Comparison of ENCODE assay signal across 8 mouse cellular contexts in the genomic region with DNA sequence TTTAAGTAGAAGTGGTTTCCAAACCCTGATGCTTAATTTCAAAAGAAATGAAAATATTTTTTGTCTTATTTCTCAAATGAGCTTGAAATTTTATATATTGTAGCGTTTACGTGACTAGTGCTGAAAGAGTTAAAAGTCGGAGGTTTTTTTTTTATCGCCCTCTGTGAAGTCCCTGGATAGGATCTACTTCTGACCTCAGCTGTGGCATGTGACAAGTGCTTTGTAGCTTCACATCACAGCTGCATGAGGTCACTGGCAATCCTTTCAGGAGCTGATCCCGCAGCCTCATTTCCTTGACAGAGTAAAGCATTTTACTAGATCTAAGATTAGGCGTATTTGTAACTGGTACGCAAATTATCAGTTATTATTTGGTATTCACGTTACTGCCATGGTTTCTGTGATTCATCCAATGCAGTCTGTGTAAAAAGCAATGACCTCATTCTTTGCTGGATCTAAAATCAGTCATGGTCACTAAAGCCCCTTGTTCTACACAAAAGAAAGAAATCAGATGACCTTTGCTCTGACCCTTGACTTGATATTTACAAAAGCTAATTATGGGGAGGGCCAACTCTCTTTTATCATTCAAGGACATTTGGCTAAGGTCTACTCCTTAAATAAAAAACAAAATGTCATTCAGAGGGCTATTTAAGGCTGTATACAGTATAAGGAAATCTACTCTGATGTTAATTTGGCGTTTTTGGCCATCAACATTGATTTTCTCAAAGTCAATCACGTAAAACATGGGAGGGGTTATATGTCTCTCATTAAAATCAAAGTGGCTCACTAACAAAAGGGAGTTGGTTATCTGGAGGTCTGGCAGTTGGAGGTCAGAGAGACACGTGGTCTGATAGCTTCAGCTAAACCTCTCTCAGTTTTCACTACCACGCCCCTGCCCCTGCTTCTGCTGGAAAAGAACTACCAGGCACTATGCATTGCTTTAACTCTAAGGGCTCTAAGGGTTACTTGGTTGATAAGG.
A peak's percentile ranks its signal among the peaks of the same experiment; 100 is the strongest.
DNase-seq lines count a peak whose midpoint lies in the region; ATAC-seq and TF ChIP-seq lines count a peak whose summit lies in the region.

No protein-coding gene starts in this region.

- in situ Hi-C loops in ES-E14 (cut with MboI; ENCODE audit: low sequenced_read_pairs in 2 of 2, unreplicated experiment in 2 of 2): no loop called here

- H3K36me3 ChIP-seq in C2C12 (ENCODE audit: control insufficient read depth, insufficient read depth) (no peaks in the 10 kb centered on the region), ES-E14 (ENCODE audit: control insufficient read depth, insufficient read depth, low read length, poor library complexity, severe bottlenecking) (no peaks in the 10 kb centered on the region)

- peak; percentile 87 for DNase-seq in ES-E14 (ENCODE audit: low read depth, low spot score)
- DNase-seq in forelimb bud, embryonic 11.5 days (ENCODE audit: low read depth, low spot score): peak; percentile 46
- DNase-seq in cerebellum, adult 18-20 months: no peak
- no peak for DNase-seq in spleen, adult 18-20 months
- DNase-seq in urinary bladder, postnatal 4 days (ENCODE audit: low spot score in 2 of 2): no peak

- no peaks in the 10 kb centered on the region for H3K79me3 ChIP-seq in C2C12 (ENCODE audit: low read depth)

- H3K9ac ChIP-seq in ES-E14 (ENCODE audit: insufficient read depth, low read depth, low read length, poor library complexity, severe bottlenecking): no peak overlapping the region

- H3ac ChIP-seq in C2C12 (ENCODE audit: control insufficient read depth, insufficient read length, low read depth): no peak overlapping the region

- H3K4me3 ChIP-seq in C2C12 (ENCODE audit: insufficient read depth, poor library complexity, severe bottlenecking) (no peak overlapping the region), ES-E14 (ENCODE audit: insufficient read depth in 1 of 2, low read depth in 1 of 2, low read length in 2 of 2, poor library complexity in 1 of 2, severe bottlenecking in 1 of 2) (no peak overlapping the region)

- H3K9me3 ChIP-seq in ES-E14 (ENCODE audit: control insufficient read depth, insufficient read depth, low read depth, low read length): no peaks in the 10 kb centered on the region

- no peak for TF ChIP-seq CTCF in C2C12 (IDR thresholded peaks at IDR 0.05; ENCODE audit: control insufficient read depth, insufficient read depth, insufficient read length)

- H3K27me3 ChIP-seq in C2C12 (ENCODE audit: control insufficient read depth, insufficient read depth, insufficient read length): no peaks in the 10 kb centered on the region

- no peaks in the 10 kb centered on the region for H3K79me2 ChIP-seq in C2C12 (ENCODE audit: control insufficient read depth, insufficient read depth)

- H3K27ac ChIP-seq in ES-E14 (ENCODE audit: insufficient read depth, low read depth, low read length, poor library complexity, severe bottlenecking): peak overlapping the region; percentile 82

- peaks cover 6 to 16% of the 10 kb centered on the region in 2 experiments for H3K4me1 ChIP-seq in ES-E14 (ENCODE audit: control insufficient read depth in 2 of 2, insufficient read depth in 2 of 2, low read length in 2 of 2, poor library complexity in 1 of 2)

- 0 out of 2 replicates have a peak, but pooled peaks have one; percentile 1 for ATAC-seq in megakaryocyte progenitor cell, adult 5-6 weeks (replicated peaks; ENCODE audit: poor library complexity)
- no peak for ATAC-seq in CD4-positive, CD25-positive, alpha-beta regulatory T cell, adult 4 months

TF ChIP-seq in C2C12, 6 proteins besides CTCF, POLR2A, EP300 and RAD21:
- TF ChIP-seq MYOD1 (IDR thresholded peaks at IDR 0.05; ENCODE audit: control insufficient read depth, insufficient read length, low read depth) (peak; percentile 64), CEBPB (IDR thresholded peaks at IDR 0.05; ENCODE audit: low read depth) (no peak), MYOG (IDR thresholded peaks at IDR 0.05; ENCODE audit: control insufficient read depth, extremely low read depth, insufficient read length) (no peak), MAX (IDR thresholded peaks at IDR 0.05) (peak; percentile 55), FOSL1 (IDR thresholded peaks at IDR 0.05; ENCODE audit: insufficient read depth, low read length, poor library complexity, severe bottlenecking) (no peak), USF1 (IDR thresholded peaks at IDR 0.05; ENCODE audit: low read depth) (peak; percentile 71)

TF ChIP-seq in ES-E14, 5 proteins besides CTCF, POLR2A, EP300 and RAD21:
- TF ChIP-seq HCFC1 (IDR thresholded peaks at IDR 0.05; ENCODE audit: borderline replicate concordance, insufficient read depth, low read length) (no peak), ZC3H11A (IDR thresholded peaks at IDR 0.05; ENCODE audit: borderline replicate concordance, low read depth, low read length) (no peak), CHD2 (IDR thresholded peaks at IDR 0.05; ENCODE audit: low read depth, low read length) (peak; percentile 18; the same call in 1 of the 2 replicates), MAFK (IDR thresholded peaks at IDR 0.05; ENCODE audit: insufficient read depth, low read depth, low read length) (no peak), ZNF384 (IDR thresholded peaks at IDR 0.05; ENCODE audit: low read depth, low read length) (peak; percentile 93)

Comparison
In these comparisons a context has a peak if more than half of its experiments do, and no peak if none do; other contexts are left out.
1. DNase-seq: peak in ES-E14 (single experiment) and forelimb bud, embryonic 11.5 days (single experiment); none in cerebellum, adult 18-20 months (0 of 2), spleen, adult 18-20 months (0 of 2) and urinary bladder, postnatal 4 days (0 of 2).